Mouse (Mus musculus): ENCODE results near the gene Fgf6.

GRCm38 (mm10) chr6:127014906-127015770, at the start of gene Fgf6:
- TF ChIP-seq CTCF (IDR thresholded peaks at IDR 0.05; ENCODE audit: low read depth) (no peak), EP300 (IDR thresholded peaks at IDR 0.05; ENCODE audit: low read depth) (no peak)

Data from liver, embryonic 14.5 days (tissue).